ENCODE assay signal across 17 mouse cellular contexts in the genomic region with DNA sequence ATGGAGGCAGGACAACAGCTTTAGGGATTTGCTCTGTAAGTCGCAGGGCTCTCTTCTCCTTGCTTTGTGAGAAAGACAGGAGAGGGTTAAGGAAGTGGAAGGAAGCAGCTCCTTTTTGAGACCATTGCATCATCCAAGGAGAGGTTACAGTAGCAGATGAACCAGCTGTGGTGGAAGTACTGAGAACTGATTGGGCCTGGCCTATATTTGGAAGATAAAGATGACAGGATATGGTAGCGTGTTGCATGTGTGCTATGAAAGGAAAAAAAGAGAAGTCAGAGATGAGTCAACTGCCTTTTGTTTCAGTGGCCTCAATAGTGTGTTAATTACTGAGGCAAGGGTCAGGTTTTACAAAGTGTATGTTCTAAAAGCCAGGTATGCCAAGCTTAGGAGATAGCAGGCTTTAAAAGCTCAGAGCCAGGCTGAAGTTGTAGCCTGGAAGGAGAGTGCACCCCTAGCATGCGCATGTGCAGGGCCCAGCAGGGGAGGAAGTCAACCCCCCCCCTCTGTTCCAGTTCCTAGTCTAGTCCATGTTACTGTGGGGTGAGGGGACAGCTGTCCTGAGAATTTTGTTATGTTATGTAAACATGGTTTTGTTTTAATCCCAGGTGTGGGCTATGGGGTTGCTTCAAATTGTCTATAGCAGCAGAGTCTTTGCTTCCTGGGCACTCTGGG. TPM values are rescaled to one million over a fixed set of nuclear protein-coding genes. Genes with fewer than 3 reads are reported as not detected.
DNase-seq lines count a peak whose midpoint lies in the region; ATAC-seq and TF ChIP-seq lines count a peak whose summit lies in the region.
"Had no signal": no experiment of that assay in that cellular context is flagged by ENCODE, and none has a peak within 500 bp of the region (broad histone marks: within the 10 kb centered on the region; RNA-seq: fewer than 3 reads in every experiment).

No protein-coding gene starts in this region.

- DNase-seq in gastrocnemius, adult 2 months, result no peak
- DNase-seq in gastrocnemius, postnatal 14 days, result no peak
- DNase-seq in lung, embryonic 14.5 days, result peak; percentile 13
- no peak for DNase-seq in lung, postnatal 14 days
- peak; percentile 31 for DNase-seq in skeletal muscle tissue, adult 2 months (ENCODE audit: low read depth, low spot score)
- DNase-seq in hindbrain, embryonic 11.5 days (ENCODE audit: low spot score), result no peak
- DNase-seq in layer of hippocampus, postnatal 10 days (ENCODE audit: low spot score in 2 of 2), result no peak
- DNase-seq: adrenal gland, adult 2 months; B cell, adult 2 months; cerebellum, adult 11 months; embryo, embryonic 11 days; kidney, adult 2 months had no signal

- H3K9ac ChIP-seq in lung, embryonic 14.5 days, result no peak overlapping the region
- no peak overlapping the region for H3K9ac ChIP-seq in hindbrain, embryonic 11.5 days (ENCODE audit: low read depth, low read length)
- H3K9ac ChIP-seq: lung, embryonic 15.5 days; stomach, embryonic 15.5 days had no signal

- no peak overlapping the region for H3K4me3 ChIP-seq in gastrocnemius, adult 2 months
- H3K4me3 ChIP-seq in lung, embryonic 14.5 days (ENCODE audit: low read depth, low read length), result no peak overlapping the region
- no peak overlapping the region for H3K4me3 ChIP-seq in hindbrain, embryonic 11.5 days (ENCODE audit: low read depth, low read length)
- H3K4me3 ChIP-seq: lung, embryonic 15.5 days; stomach, embryonic 15.5 days had no signal

- H3K4me2 ChIP-seq in lung, embryonic 14.5 days, result no peak overlapping the region
- no peak overlapping the region for H3K4me2 ChIP-seq in hindbrain, embryonic 11.5 days (replicated peaks; ENCODE audit: low read depth, low read length)
- H3K4me2 ChIP-seq: lung, embryonic 15.5 days; stomach, embryonic 15.5 days had no signal

- H3K36me3 ChIP-seq in lung, embryonic 14.5 days (ENCODE audit: insufficient read depth), result no peaks in the 10 kb centered on the region
- no peaks in the 10 kb centered on the region for H3K36me3 ChIP-seq in hindbrain, embryonic 11.5 days (ENCODE audit: control insufficient read depth, insufficient read depth, low read length)
- H3K36me3 ChIP-seq: lung, embryonic 15.5 days; stomach, embryonic 15.5 days had no signal

- WGBS in lung, embryonic 14.5 days, result 70% methylated on average over 3 of the region's 3 CpGs
- 92% methylated on average over 3 of the region's 3 CpGs for WGBS in hindbrain, embryonic 11.5 days

- H3K9me3 ChIP-seq in lung, embryonic 14.5 days (ENCODE audit: low read depth, low read length), result no peaks in the 10 kb centered on the region
- no peaks in the 10 kb centered on the region for H3K9me3 ChIP-seq in hindbrain, embryonic 11.5 days (ENCODE audit: control insufficient read depth, low read length)
- H3K9me3 ChIP-seq: lung, embryonic 15.5 days; stomach, embryonic 15.5 days had no signal

- no peaks in the 10 kb centered on the region for H3K4me1 ChIP-seq in lung, embryonic 14.5 days (ENCODE audit: insufficient read depth)
- no peaks in the 10 kb centered on the region for H3K4me1 ChIP-seq in hindbrain, embryonic 11.5 days (replicated peaks; ENCODE audit: control insufficient read depth, insufficient read depth, low read length)
- H3K4me1 ChIP-seq: lung, embryonic 15.5 days; stomach, embryonic 15.5 days had no signal

- peak overlapping the region; percentile 70 for H3K27ac ChIP-seq in gastrocnemius, adult 2 months
- H3K27ac ChIP-seq in lung, embryonic 14.5 days (ENCODE audit: low read depth), result 0 out of 2 replicates have a peak overlapping the region, but pooled peaks have one; percentile 13
- H3K27ac ChIP-seq in hindbrain, embryonic 11.5 days (ENCODE audit: low read depth, low read length), result no peak overlapping the region
- H3K27ac ChIP-seq: lung, embryonic 15.5 days; stomach, embryonic 15.5 days had no signal

- ATAC-seq in lung, embryonic 14.5 days (ENCODE audit: insufficient read depth), result no peak
- ATAC-seq in granulocyte monocyte progenitor cell, adult 5-6 weeks (replicated peaks; ENCODE audit: poor library complexity, severe bottlenecking), result peak; percentile 94
- no peak for ATAC-seq in hindbrain, embryonic 11.5 days (ENCODE audit: low FRiP score)
- ATAC-seq: midbrain, embryonic 16.5 days; Patski had no signal

- TF ChIP-seq CTCF in gastrocnemius, adult 2 months (IDR thresholded peaks at IDR 0.05), result no peak
- no peak for TF ChIP-seq CTCF in lung, embryonic 14.5 days (IDR thresholded peaks at IDR 0.05; ENCODE audit: low read depth)

- intact Hi-C loops in gastrocnemius, adult 2 months (cut with DNase I), result loop anchor here (5.0 kb wide), 2 partner anchors 148 to 207 kb away; no protein-coding TSS in a partner anchor
- intact Hi-C loops in gastrocnemius, postnatal 14 days (cut with DNase I; ENCODE audit: low total_unique reads), result no loop called here

- H3K27me3 ChIP-seq in lung, embryonic 14.5 days (ENCODE audit: insufficient read depth, low read length), result no peaks in the 10 kb centered on the region
- H3K27me3 ChIP-seq in hindbrain, embryonic 11.5 days (ENCODE audit: control insufficient read depth, insufficient read depth, low read length), result no peaks in the 10 kb centered on the region
- H3K27me3 ChIP-seq: lung, embryonic 15.5 days; Patski; stomach, embryonic 15.5 days had no signal

RNA-seq across cellular contexts. Expression of a gene that starts 50.0 kb away (rescaled TPM):
- total RNA-seq in gastrocnemius, adult 2 months (2021), result 10 to 100 TPM; 27.2 to 46.2 TPM
- total RNA-seq in gastrocnemius, postnatal 14 days (2021), result 10 to 100 TPM; 19.9 to 21.2 TPM
- 26.0 and 28.4 TPM in 2 replicates for polyA plus RNA-seq in lung, embryonic 14.5 days (2014; fragmentation: Nextera tagmentation; extraction: Ambion mirVana)
- total RNA-seq in granulocyte monocyte progenitor cell, adult 5-6 weeks (2014; fragmentation: Nextera tagmentation), result not detected in 2 replicates
- total RNA-seq in granulocyte monocyte progenitor cell, adult 5-6 weeks (2017), result not detected in 2 replicates
- polyA plus RNA-seq in hindbrain, embryonic 11.5 days (2014; fragmentation: Nextera tagmentation; extraction: Ambion mirVana), result 18.2 and 20.3 TPM in 2 replicates
- 10 to 100 TPM; 17.2 to 19.9 TPM for total RNA-seq in layer of hippocampus, postnatal 10 days (2021)

Comparison
In these comparisons a context has a peak if more than half of its experiments do, and no peak if none do; other contexts are left out.
1. DNase-seq: peak in lung, embryonic 14.5 days (single experiment) and skeletal muscle tissue, adult 2 months (single experiment); none in gastrocnemius, adult 2 months (single experiment), gastrocnemius, postnatal 14 days (single experiment), lung, postnatal 14 days (single experiment), hindbrain, embryonic 11.5 days (single experiment) and layer of hippocampus, postnatal 10 days (0 of 2).
2. RNA of a gene that starts 50.0 kb away (total RNA-seq): 27.2 to 46.2 TPM in gastrocnemius, adult 2 months, 19.9 to 21.2 TPM in gastrocnemius, postnatal 14 days and 17.2 to 19.9 TPM in layer of hippocampus, postnatal 10 days; not detected in granulocyte monocyte progenitor cell, adult 5-6 weeks; every median in the first group is over 10 times any median in the second.